Mouse (Mus musculus) skeletal muscle tissue, adult 2 months (tissue): ENCODE measurements around the gene Mtif2.
"Not testable (repeated sequence)": the region's sequence is repeated elsewhere in the genome, so short reads cannot be mapped to it uniquely, and the experiment has no call there.

Experiments
- DNase-seq: peaks from one replicate; pipeline ENCODE4 v3.0.0-alpha.2; 2012; ENCODE audit warnings: low read depth, low spot score

The Mtif2 gene

DNA sequence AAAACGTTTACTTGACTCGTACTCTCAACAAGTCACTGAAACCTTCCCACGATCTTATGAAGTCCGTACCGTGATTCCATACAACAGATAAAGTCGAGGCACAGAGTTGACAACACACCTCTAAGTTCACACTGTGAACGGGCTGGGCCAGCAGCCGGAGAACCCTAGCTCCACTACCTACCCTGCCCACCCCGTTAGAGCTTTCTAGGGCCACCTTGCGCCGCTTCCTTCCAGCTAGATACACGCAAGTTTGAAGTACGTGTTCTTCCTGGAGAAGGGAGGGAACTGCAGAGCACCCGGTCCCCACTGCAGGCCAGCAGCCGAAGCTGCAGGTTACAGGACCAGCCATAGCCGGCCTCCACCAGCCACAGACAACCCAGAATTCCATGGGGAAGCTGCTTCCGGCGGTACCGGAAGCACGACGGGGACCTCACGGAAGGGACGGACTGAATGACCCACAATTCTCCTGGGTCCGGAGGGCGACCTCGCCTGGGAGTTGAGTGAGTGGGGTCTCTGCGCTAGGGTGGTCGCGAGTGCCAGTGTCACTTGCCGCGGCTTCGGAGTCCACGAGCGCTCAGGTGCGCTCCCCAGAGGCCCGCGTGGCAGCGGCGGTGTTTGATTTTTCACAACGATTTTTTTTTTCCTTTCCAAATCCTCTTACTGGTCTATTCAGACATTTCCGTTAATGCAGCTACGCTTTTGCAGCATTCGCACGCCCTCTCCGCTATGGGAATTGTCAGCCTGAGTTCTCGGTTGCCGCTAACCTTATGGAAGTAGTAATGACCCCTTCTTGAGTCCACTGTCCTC is at the start of gene Mtif2:
Mtif2 (plus strand) TSS at position 421 of the 807 bp plus-strand sequence.
- DNase-seq = peak; percentile 68

DNA sequence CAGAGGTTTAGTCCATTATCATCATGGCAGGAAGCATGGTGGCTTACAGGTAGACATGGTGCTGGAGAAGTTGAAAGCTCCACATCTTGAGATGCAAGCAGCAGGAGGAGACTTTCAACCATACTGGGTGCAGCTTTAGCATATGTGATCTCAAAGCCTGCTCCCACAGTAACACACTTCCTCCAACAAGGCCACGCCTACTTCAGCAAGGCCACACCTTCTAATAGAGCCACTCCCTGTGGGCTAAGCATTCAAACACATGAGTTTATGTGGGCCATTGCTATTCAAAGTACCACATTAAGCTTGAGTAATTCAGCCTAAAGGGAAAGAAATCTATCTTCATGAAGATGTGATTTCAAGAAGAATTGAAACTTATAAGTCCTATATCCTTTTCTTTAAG is 33.1 kb upstream of the Mtif2 start:
- no peak for DNase-seq

DNA sequence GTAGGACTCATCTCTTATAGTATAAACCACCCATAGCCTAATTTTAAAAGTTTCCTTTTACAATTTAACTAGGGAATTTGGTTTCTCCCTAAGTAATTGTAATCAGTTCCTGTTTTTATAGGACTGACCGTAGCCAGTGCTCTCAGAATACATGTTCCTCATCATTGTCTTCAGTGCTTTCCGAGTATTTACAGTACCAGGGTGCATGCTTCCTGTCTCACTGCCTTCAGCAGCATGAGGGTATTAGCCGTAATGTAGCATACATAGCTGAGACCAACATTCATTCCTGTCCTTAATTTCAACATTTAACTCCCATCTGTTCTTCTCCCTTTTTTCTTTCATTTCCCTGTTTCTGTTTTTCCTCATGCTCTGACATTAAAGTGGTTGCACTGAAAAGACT is 29.2 kb upstream of the Mtif2 start:
- no peak for DNase-seq

DNA sequence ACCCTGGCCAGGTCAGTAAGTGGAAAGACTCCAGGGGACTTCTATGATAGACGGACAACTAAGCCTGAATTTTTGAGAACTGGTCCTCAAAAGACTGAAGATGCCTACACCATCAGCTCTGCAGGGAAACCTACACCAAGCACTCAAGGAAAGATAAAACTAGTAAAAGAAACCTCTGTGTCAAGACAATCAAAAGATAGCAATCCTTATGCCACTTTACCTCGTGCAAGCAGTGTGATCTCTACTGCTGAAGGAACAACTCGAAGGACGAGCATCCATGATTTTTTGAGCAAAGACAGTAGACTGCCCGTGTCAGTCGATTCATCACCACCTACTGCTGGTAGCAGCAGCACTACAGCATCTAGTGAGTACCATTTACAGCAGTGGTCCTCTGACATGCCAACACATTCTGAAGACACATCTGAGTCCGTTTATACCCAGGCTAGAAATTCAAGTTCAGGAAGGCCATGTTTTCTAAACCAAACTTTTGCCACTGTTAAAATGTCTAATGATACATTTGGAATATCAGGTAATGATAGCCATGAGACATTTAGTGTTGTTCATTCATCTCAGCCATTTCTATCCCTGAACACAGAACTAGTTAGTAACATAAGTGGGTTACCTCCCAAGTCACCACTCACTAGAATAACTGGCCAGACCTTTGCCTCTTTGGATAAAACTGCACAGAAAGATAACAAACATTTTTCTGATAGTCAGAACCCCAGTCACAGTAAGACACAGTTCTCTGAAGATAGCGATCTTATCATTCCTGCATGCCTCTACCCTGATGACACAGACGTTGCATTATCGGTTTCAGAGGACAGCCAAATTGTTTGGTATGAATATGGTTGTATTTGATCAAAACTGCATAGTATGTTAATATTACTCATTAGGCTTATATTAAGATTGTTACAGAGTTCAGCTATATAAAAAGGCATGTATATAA is 22.0 kb upstream of the Mtif2 start:
- no peak for DNase-seq

DNA sequence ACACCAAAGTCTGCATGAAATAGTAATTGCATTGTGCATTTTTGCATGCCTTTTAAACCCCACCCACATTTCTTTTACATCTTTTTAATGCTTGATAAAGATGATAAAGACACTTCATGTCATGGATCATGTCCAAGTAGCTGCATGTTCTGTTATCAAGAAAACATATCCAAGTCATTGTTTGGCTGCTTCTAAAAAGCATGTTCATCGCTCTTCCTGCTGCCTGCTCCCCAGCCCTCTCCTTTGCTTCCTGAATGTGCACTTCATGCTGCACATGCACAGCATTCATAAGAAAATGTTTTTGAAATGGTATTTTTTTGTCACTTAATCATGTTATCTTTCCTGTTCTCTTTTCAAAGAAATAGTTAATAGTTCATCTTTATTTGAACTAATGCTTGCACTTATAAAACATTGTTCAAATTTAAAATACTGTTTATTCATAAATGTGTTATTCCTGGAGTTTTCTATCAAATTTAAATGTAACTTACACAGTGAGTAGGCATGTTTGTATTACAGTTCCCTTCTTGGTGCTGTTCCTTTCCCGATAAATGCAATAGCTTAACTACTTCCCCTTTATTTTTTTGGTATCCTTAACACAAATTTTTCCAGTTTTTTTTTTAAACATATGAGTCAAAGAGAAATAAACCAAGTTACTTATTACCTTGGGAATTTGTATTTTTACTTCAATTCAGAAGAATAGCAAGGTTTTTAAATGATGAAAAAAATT is 21.1 kb upstream of the Mtif2 start:
- no peak for DNase-seq

DNA sequence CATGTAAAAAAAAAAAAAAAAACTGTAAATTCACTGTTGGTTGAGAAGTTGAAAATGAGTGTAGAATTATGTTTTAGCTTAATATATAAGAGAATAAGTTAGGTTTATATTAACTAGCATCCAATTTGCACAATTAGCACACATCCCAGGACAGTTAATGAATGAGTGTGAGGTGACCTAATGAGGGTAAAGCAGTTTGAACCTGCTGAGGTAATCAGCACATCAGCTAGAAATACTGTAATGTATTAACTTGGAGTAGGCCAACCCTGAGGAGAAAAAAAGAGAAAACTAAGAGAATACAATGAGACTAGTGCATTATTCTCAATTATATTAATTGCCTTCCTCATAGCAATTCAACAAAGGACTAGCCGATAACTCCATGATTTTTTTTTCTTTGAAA is 16.8 kb upstream of the Mtif2 start:
- DNase-seq = no peak

DNA sequence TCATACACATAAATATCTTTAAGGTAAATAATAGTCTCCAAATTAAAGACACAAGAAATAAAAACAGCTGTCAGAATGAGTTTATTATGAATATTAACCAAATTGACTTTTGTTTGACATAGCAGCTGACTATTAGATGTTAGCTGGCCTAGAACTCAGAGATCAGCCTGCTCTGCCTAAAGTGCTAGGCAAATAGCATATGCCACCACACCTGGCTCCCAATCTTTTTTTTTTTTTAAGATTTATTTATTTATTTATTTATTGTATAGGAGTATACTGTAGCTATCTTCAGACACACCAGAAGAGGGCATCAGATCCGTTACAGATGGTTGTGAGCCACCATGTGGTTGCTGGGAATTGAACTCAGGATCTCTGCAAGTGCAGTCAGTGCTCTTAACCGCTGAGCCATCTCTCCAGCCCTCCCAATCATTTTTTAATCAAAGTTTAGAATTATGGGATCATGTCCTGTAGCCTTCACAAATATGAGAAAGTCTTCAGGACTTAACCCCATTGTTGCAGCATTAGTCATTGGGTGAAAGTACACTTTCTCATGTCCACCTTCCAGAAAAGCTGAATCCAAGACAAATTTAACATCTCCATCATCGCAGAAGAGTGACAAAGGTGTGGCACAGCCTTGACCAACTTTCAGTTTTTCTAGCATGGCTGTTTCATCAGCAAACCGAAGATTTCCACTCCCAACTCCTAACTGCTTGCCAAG is 13.2 kb upstream of the Mtif2 start:
- DNase-seq = no peak

DNA sequence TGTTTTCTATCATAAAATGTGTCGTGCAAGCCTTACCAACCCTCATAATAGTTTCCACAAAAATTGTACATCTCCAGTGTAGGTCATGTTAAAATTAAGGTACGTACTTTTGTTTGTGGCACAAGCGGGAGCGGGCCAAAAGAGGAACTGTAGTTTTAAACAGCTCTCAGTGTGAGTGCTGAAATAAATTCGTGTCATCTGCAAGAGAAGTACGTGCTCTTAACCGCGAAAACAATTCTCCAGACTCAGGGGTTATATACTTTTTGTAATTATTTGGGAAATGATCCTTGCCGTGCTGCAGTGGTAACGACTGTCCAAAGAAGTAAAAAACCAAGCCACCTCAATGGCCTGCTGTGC is 11.9 kb upstream of the Mtif2 start:
- no peak for DNase-seq

DNA sequence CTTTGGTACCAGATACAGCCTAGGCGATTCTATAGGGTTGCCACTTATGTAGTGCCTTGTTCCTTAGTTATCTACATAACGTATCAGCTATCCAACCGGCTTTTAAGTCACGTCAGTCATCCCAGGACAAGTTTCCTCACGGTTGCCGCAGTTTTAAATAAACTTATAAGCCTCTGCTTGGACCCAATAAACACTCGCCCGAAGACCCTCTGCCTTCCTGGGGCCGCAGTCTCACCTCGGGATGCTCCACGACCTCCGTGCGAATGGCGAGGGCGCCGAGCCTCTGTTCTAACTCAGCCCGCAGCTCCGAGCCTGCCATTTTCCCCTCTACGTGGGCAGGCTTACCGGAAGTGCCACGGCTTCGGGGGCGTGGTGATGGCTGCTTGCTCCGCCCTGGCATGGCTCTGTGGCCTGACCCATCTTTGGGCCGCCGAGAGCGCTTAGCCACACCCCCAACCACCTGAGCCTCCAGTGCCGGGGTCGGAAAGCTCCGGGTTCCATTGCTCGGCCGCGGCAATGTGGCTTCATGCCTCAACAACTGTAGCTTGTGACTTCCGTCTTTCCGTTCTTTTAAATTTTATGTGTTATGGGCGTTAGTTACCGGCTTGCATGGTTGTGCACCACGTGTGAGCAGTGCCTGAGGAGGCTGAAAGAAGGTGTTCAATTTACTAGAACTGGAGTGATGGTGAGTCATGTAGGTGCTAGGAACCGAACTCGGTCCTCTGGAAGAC is 11.4 kb upstream of the Mtif2 start, which contains the start of gene Prorsd1:
Prorsd1 (minus strand) TSS at position 352 of the 731 bp plus-strand sequence.
- DNase-seq = peak; percentile 80

DNA sequence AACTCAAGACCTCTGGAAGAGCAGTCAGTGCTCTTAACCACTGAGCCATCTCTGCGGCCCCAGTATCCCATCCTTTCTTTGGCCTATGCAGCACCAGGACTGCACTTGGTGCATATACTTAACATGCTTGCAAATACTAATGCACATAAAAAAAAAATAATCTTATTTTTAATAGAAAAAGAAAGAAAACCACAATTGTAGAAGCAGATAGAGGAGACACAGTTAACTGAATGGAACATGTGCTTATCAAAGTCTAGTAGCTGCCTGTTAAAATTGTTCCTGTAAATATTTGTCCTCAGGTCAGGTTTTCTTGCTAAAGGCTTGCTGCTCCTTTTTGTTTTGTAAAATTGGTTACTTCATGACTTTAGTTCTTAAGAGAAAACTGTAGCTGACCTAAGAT is 12.0 kb downstream of the Mtif2 start:
- no peak for DNase-seq

DNA sequence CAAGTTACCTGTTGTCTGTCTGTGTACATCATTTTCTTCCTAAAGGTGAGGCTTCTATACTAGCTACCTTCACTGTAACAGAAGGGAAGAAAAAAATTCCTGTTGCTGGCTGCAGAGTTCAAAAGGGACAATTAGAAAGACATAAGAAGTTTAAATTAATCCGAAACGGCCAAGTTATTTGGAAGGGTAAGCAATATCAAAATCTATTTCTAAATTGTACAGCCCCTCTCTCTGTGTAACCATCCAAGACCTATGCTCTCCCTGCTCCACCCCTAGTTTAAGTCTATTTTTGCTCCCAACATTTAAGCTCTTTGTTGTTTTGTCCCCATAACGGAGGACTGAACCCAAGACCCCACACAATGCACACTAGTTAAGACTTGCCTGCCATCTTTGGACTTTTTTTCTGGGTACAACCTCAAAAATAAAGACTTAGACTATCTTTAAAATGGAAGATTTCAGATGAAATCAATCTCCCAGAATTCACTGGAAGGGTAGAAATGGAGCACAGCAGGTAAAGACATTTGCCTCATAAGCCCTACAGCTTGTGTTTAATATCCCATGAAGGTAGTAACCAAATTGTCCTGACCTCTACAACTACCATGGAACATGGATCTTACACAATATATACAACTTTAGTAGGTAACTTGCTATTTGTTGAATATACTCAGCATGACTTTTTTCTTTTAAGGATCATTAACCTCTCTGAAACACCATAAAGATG is 18.2 kb downstream of the Mtif2 start:
- DNase-seq = no peak

DNA sequence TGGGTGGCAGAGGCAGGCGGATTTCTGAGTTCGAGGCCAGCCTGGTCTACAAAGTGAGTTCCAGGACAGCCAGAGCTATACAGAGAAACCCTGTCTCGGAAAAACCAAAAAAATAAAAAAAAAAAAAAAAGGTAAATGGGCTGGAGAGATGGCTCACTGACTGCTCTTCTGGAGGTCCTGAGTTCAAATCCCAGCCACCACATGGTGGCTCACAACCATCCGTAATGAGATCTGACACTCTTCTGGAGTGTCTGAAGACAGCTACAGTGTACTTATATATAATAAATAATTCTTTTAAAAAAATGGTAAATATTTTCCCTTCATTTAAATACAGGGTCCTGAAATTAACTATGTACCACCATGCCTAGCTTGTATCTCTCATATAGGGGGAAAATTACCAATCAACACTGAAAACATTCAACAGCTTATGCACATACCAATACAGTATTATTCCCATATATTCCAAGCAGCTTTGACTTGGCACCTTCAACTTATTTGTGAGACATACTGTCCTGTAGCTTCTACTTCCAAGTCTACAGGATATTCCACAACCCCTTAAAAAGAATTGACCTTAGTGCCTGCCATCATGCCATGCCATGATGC is 19.0 kb downstream of the Mtif2 start:
- DNase-seq = not testable (repeated sequence)

DNA sequence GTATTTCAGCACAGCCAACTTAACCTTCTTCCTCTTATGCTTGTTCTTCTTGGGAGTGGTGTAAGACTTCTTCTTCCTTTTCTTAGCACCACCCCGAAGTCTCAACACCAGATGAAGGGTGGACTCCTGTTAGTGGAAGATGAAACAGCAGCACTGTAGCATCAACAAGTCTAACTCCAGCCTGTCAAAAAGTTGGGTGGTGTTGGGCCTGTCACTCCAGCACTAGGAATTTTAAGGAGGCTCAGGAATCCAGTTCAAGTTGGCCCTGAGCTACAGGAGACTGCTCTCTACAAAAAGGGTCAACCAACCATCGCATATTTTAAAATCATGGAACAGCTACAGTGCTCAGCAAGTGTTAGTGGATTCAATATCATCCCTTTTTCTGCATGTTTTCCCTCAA is 20.1 kb downstream of the Mtif2 start:
- DNase-seq = not testable (repeated sequence)

DNA sequence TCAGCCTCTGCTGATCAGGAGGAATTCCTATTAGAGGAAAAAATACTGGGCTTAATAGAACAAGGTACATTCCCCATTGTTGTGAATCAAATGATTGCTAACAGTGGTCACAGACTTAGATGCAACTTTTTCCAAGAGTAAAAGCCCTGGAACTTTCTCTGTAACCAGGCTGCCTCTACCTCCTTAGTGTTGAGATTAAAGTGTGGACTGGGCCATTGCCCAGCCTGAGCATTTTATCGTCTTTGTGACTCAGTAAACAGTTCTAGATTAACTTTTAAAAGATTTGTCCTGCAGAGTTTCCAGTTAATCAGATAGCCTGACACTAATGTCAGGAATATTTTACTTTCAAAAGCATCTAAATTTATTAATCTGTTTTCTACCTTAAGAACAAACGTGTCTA is 20.6 kb downstream of the Mtif2 start:
- DNase-seq = no peak

DNA sequence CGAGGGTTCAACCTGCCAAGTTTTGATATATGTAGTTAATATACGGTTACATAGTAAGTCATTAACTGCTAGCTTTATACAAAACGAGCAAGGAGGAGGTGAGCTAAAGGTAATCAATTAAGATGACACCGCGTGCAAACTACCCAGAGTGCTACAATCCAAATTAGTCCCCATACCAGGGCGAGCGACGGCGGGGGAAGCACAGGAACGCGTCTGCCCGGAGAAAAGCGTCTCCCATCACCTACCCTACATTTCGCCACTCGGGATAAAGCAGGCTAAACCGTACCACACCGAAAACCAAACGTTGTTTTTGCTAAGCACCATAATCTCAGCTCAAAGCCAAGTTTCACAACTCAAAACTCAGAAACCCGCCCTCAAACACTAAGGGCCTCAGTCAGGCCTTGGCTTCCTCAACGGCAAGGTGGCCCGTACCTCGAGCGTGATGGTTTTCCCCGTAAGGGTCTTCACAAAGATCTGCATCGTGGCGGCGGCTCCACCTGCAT is 21.1 kb downstream of the Mtif2 start:
- DNase-seq = no peak

DNA sequence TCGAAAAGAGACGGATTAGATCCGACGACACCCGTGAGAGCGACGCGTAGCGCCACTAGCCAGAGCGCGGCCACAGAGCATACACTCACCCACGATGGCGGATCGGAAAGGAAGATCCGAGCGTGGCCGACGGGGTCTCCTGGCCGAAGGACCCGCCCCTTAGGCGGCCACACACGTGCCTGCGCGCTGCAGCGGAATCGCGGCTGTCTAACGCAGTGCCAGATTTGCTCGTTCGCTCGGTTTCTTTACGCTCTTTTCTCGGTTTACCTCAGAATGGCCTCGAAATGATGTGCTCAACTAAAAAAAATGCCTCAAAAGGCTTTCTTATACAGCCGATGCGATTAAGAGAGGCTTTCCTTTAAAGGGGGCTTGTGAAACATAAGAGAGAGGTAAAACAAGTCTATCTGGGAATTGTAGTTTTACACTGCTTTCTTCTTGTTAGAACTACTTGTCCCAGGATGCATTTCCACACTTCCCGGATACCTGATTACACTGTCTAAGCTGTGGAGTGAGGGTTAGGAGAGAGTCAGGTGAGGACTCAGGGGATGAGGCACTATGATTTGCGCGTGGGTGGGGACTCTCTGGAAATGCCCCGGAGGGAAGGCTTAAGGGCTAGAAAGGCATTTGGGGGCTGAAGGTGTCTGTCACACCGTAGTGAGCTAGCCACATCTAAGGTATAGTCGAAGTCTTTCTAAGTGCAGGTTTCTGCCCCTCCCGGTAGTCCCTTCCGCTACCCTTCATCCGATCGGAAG is 21.7 kb downstream of the Mtif2 start, which contains the start of the genes Clhc1 and Rps27a:
Clhc1 (plus strand) TSS at position 199 of the 752 bp plus-strand sequence.
Rps27a (minus strand) TSS at position 358 of the 752 bp plus-strand sequence.
- peak; percentile 83 for DNase-seq

DNA sequence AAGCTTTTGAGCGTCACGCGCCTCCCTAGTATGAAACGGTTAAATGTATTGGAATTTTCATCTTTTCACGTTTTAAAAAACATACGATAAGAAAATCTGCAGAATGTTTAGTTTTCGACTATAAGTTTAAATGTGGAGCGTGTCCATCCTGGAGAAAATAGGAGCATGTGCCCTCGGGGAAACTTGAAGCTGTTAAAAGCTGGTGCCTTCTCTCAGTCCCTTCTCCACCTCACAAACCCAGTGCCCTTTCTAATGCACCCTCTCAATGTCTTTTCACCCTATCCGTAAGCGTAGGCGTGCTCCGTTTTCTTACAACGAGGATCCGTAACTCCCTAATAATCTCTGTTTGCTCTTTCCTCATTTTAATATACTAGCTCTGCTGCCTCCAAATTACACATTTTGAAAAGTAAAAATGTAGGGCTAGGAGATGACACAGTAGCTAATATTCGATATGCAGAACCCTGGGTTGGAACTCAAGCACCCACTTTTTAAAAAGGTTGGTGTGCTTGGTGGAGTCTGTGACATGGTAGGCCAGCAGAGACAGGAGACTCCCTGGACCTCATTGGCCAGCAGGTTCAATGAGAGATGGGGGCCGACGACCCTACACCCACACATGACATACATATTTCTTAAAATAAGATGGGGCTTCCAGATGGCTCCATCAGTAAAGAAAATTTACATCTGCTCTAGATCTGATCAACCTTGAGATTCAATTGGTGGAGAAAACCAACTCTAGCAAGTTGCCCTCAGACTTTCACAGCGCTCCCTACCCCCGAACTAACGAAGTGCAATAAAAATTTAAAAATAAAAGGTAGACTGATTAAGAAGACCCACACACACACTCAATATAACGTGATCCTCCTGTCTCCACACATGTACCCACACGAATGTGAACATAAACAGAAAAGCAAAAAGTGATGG is 22.6 kb downstream of the Mtif2 start:
- DNase-seq = no peak
